Mouse (Mus musculus) bone marrow, adult 2 months (tissue): ENCODE measurements around the gene Tspan13.

ENCODE experiments used
- CTCF ChIP-seq: fragments of 200-500 bp; IDR thresholded peaks from 2 replicates; pipeline ENCODE4 v1.5.1; 2011; ENCODE audit warnings: low read length, control low read depth; ENCODE audit not compliant: control insufficient read depth, insufficient read depth
- POLR2A ChIP-seq: fragments of 200-500 bp; IDR thresholded peaks from 2 replicates; pipeline ENCODE4 v1.6.1; 2011; ENCODE audit warnings: low read depth, mild to moderate bottlenecking, control low read depth, low read length, borderline replicate concordance; ENCODE audit not compliant: control insufficient read depth

DNA sequence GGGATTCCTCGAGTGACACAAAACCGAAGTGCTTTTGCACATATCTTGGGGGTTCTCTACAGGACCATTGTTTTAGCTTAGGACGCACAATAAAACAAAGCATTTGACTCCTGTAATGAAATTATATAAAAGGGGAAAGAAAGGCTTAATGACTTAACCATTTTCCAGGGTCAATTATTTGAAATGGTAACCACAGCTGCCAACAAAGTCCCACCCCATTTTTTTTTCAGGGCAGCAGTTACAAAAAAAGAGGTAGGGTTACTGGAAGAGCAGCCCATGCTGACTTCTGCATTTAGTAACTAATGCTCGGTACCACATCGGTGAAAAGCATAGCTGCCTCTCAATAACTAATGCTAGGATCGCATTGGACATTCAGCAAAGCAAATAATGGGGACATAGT lies 6.8 kb downstream of the Tspan13 start:
- TF ChIP-seq POLR2A (no peak), CTCF (no peak)
